Mouse (Mus musculus) heart, embryonic 13.5 days (tissue): ENCODE results near the gene Mtus2. TPM values are rescaled to one million over a fixed set of nuclear protein-coding genes. Genes with fewer than 3 reads are reported as not detected.

Experiments
- ATAC-seq: fragments of 200-750 bp; cut with Nextera tagmentation; 2 replicates; pipeline ENCODE4 v1.8.0; 2017; ENCODE audit warnings: moderate TSS enrichment; ENCODE audit not compliant: insufficient number of reproducible peaks, low FRiP score, low TSS enrichment; ENCODE audit errors: extremely low read depth
- H3K27ac ChIP-seq: fragments of 300-500 bp; sonication (generic); replicated peaks from 2 replicates; pipeline ENCODE4 v1.5.1; 2015; ENCODE audit warnings: moderate library complexity, mild to moderate bottlenecking, inconsistent platforms
- H3K27me3 ChIP-seq: fragments of 300-500 bp; sonication (generic); replicated peaks from 2 replicates; pipeline ENCODE4 v1.6.1; 2015; ENCODE audit warnings: mild to moderate bottlenecking, inconsistent platforms
- H3K36me3 ChIP-seq: fragments of 300-500 bp; sonication (generic); 2 replicates; pipeline ENCODE4 v1.6.1; 2015; ENCODE audit warnings: mild to moderate bottlenecking, inconsistent platforms
- H3K4me1 ChIP-seq: fragments of 300-500 bp; sonication (generic); 2 replicates; pipeline ENCODE4 v1.6.1; 2015; ENCODE audit warnings: inconsistent platforms
- H3K4me2 ChIP-seq: fragments of 300-500 bp; sonication (generic); 2 replicates; pipeline ENCODE4 v1.6.1; 2015; ENCODE audit warnings: inconsistent platforms, mild to moderate bottlenecking, moderate library complexity
- H3K4me3 ChIP-seq: fragments of 300-500 bp; sonication (generic); 2 replicates; pipeline ENCODE4 v1.5.1; 2015; ENCODE audit warnings: moderate library complexity, mild to moderate bottlenecking, inconsistent platforms
- H3K9ac ChIP-seq: fragments of 300-500 bp; sonication (generic); 2 replicates; pipeline ENCODE4 v1.6.1; 2015; ENCODE audit warnings: inconsistent platforms, mild to moderate bottlenecking, moderate library complexity
- H3K9me3 ChIP-seq: fragments of 300-500 bp; sonication (generic); 2 replicates; pipeline ENCODE4 v1.6.1; 2016; ENCODE audit warnings: inconsistent platforms
- WGBS: fragments of 180-500 bp; shearing (Covaris S2); methylation state at CpG from one replicate; pipeline ENCODE4 v1.1.7; 2015; ENCODE audit warnings: mixed read lengths; 5-methylcytosine and 5-hydroxymethylcytosine counted together
- polyA plus RNA-seq: library from polyadenylated mRNA; unstranded; fragments of >200 nt; fragmentation: Nextera tagmentation; extraction: Ambion mirVana; gene quantifications from 2 replicates; pipeline ENCODE4 v1.2.1, GENCODE M21; 2015

The Mtus2 gene
- polyA plus RNA-seq, 1 experiment from 2014 or later: 102 TPM

- H3K9me3 ChIP-seq: no peaks in the 10 kb centered on the region
- H3K27me3 ChIP-seq: no peaks in the 10 kb centered on the region
- no peak for ATAC-seq
- no peak overlapping the region for H3K4me3 ChIP-seq
- H3K9ac ChIP-seq: no peak overlapping the region; the same call in 1 of the 2 replicates
- no peak overlapping the region for H3K4me2 ChIP-seq
- peaks cover 48% of the 10 kb centered on the region for H3K36me3 ChIP-seq
- 68% methylated on average over 15 of the region's 15 CpGs for WGBS
- no peak overlapping the region for H3K27ac ChIP-seq
- H3K4me1 ChIP-seq: peaks cover 52% of the 10 kb centered on the region
Measured at GRCm38 (mm10) chr5:148349327-148350011, 392.3 kb downstream of the Mtus2 start.

- Histone ChIP-seq H3K27ac (peak overlapping the region; percentile 82; the same call in 1 of the 2 replicates), H3K27me3 (no peaks in the 10 kb centered on the region), H3K9ac (no peak overlapping the region), H3K4me1 (peaks cover 41% of the 10 kb centered on the region), H3K9me3 (no peaks in the 10 kb centered on the region), H3K36me3 (peaks cover 28% of the 10 kb centered on the region), H3K4me2 (no peak overlapping the region), H3K4me3 (no peak overlapping the region)
- ATAC-seq: no peak
- WGBS: 66% methylated on average over 16 of the region's 16 CpGs
Measured at GRCm38 (mm10) chr5:148353429-148353828, 396.3 kb downstream of the Mtus2 start.

GRCm38 (mm10) chr5:148354536-148354935 is 397.4 kb downstream of the Mtus2 start:
- peak overlapping the region; percentile 11 for H3K4me2 ChIP-seq
- H3K4me1 ChIP-seq: peaks cover 32% of the 10 kb centered on the region
- no peak for ATAC-seq
- peak overlapping the region; percentile 17; the same call in 1 of the 2 replicates for H3K9ac ChIP-seq
- H3K9me3 ChIP-seq: no peaks in the 10 kb centered on the region
- H3K36me3 ChIP-seq: peaks cover 31% of the 10 kb centered on the region
- no peak overlapping the region for H3K4me3 ChIP-seq
- 40% methylated on average over 8 of the region's 8 CpGs for WGBS
- H3K27ac ChIP-seq: peak overlapping the region; percentile 82
- no peaks in the 10 kb centered on the region for H3K27me3 ChIP-seq

GRCm38 (mm10) chr5:148355822-148356221 is 398.7 kb downstream of the Mtus2 start:
- Histone ChIP-seq H3K4me3 (no peak overlapping the region), H3K4me1 (peaks cover 39% of the 10 kb centered on the region), H3K27me3 (no peaks in the 10 kb centered on the region), H3K9ac (no peak overlapping the region), H3K27ac (no peak overlapping the region), H3K4me2 (no peak overlapping the region), H3K9me3 (no peaks in the 10 kb centered on the region), H3K36me3 (peaks cover 26% of the 10 kb centered on the region)
- 84% methylated on average over 3 of the region's 3 CpGs for WGBS
- no peak for ATAC-seq

- Histone ChIP-seq H3K9me3 (no peaks in the 10 kb centered on the region), H3K9ac (no peak overlapping the region), H3K36me3 (peaks cover 13% of the 10 kb centered on the region), H3K4me1 (peaks cover 53% of the 10 kb centered on the region), H3K27ac (no peak overlapping the region), H3K4me3 (no peak overlapping the region), H3K4me2 (no peak overlapping the region), H3K27me3 (no peaks in the 10 kb centered on the region)
- ATAC-seq: no peak
- WGBS: 90% methylated on average over 6 of the region's 6 CpGs
Measured at GRCm38 (mm10) chr5:148357168-148357567, 400.0 kb downstream of the Mtus2 start.

- WGBS: 88% methylated on average over 11 of the region's 11 CpGs
- Histone ChIP-seq H3K27me3 (no peaks in the 10 kb centered on the region), H3K27ac (no peak overlapping the region), H3K4me2 (no peak overlapping the region), H3K9me3 (no peaks in the 10 kb centered on the region), H3K36me3 (0 out of 2 replicates have a peak, but pooled peaks cover 11% of the 10 kb centered on the region), H3K4me3 (no peak overlapping the region), H3K9ac (no peak overlapping the region), H3K4me1 (peaks cover 57% of the 10 kb centered on the region)
- ATAC-seq: no peak
Measured at GRCm38 (mm10) chr5:148359131-148359530, 402.0 kb downstream of the Mtus2 start.

GRCm38 (mm10) chr5:148360922-148361758 is 404.0 kb downstream of the Mtus2 start:
- ATAC-seq: peak; percentile 53; the same call in 1 of the 2 replicates
- 21% methylated on average over 16 of the region's 16 CpGs for WGBS
- peak overlapping the region; percentile 48 for H3K4me2 ChIP-seq
- H3K27me3 ChIP-seq: no peaks in the 10 kb centered on the region
- H3K27ac ChIP-seq: peak overlapping the region; percentile 76
- H3K9ac ChIP-seq: peak overlapping the region; percentile 40; the same call in 1 of the 2 replicates
- no peak overlapping the region for H3K4me3 ChIP-seq
- H3K4me1 ChIP-seq: peaks cover 43% of the 10 kb centered on the region
- H3K36me3 ChIP-seq: peaks cover 19% of the 10 kb centered on the region; the same call in 1 of the 2 replicates
- no peaks in the 10 kb centered on the region for H3K9me3 ChIP-seq

GRCm38 (mm10) chr5:148361759-148362010 is 404.6 kb downstream of the Mtus2 start:
- peak overlapping the region; percentile 76 for H3K27ac ChIP-seq
- peaks cover 42% of the 10 kb centered on the region for H3K4me1 ChIP-seq
- no peak overlapping the region for H3K9ac ChIP-seq
- ATAC-seq: no peak
- WGBS: 28% methylated on average over 3 of the region's 3 CpGs
- no peaks in the 10 kb centered on the region for H3K27me3 ChIP-seq
- no peaks in the 10 kb centered on the region for H3K9me3 ChIP-seq
- peak overlapping the region; percentile 48 for H3K4me2 ChIP-seq
- no peak overlapping the region for H3K4me3 ChIP-seq
- peaks cover 19% of the 10 kb centered on the region; the same call in 1 of the 2 replicates for H3K36me3 ChIP-seq

GRCm38 (mm10) chr5:148362296-148362695 is 405.2 kb downstream of the Mtus2 start:
- Histone ChIP-seq H3K4me3 (no peak overlapping the region), H3K9ac (no peak overlapping the region), H3K4me2 (no peak overlapping the region), H3K27ac (peak overlapping the region; percentile 76), H3K4me1 (peaks cover 42% of the 10 kb centered on the region), H3K36me3 (peaks cover 13% of the 10 kb centered on the region; the same call in 1 of the 2 replicates), H3K27me3 (no peaks in the 10 kb centered on the region), H3K9me3 (no peaks in the 10 kb centered on the region)
- ATAC-seq: no peak
- WGBS: 95% methylated on average over 7 of the region's 7 CpGs

- Histone ChIP-seq H3K4me1 (peaks cover 42% of the 10 kb centered on the region), H3K27ac (no peak overlapping the region), H3K27me3 (no peaks in the 10 kb centered on the region), H3K4me2 (no peak overlapping the region), H3K9ac (no peak overlapping the region), H3K9me3 (no peaks in the 10 kb centered on the region), H3K4me3 (no peak overlapping the region), H3K36me3 (peaks cover 10% of the 10 kb centered on the region; the same call in 1 of the 2 replicates)
- ATAC-seq: 0 out of 2 replicates have a peak, but pooled peaks have one; percentile 17
- WGBS: 68% methylated on average over 22 of the region's 22 CpGs
Measured at GRCm38 (mm10) chr5:148363441-148364113, 406.5 kb downstream of the Mtus2 start.
